Mouse (Mus musculus): ENCODE measurements around the gene Pla2g5. TPM values are rescaled to one million over a fixed set of nuclear protein-coding genes. Genes with fewer than 3 reads are reported as not detected.
A peak's percentile ranks its signal among the peaks of the same experiment; 100 is the strongest.
"Not testable (repeated sequence)": the region's sequence is repeated elsewhere in the genome, so short reads cannot be mapped to it uniquely, and the experiment has no call there.

Pla2g5 gene
- polyA plus RNA-seq, 1 experiment from 2014 or later, result 0.76 TPM

GRCm38 (mm10) chr4:138877731-138878130 is 14.4 kb upstream of the Pla2g5 start, which contains the start of gene Pla2g2e:
Pla2g2e (plus strand) TSS chr4:138877942.
- 0 out of 2 replicates have a peak, but pooled peaks cover 6% of the 10 kb centered on the region for H3K4me1 ChIP-seq
- H3K9ac ChIP-seq (replicated peaks), result no peak within 1 kb of the TSS
- no peaks in the 10 kb centered on the region for H3K36me3 ChIP-seq
- 81% methylated on average over 4 of the region's 4 CpGs for WGBS
- no peak for ATAC-seq (replicated peaks)
- H3K4me2 ChIP-seq (replicated peaks), result no peak within 1 kb of the TSS
- H3K9me3 ChIP-seq, result no peaks in the 10 kb centered on the region
- H3K27me3 ChIP-seq, result no peaks in the 10 kb centered on the region
- H3K4me3 ChIP-seq, result no peak within 1 kb of the TSS
- H3K27ac ChIP-seq (replicated peaks), result no peak within 1 kb of the TSS

GRCm38 (mm10) chr4:138875986-138876385 is 12.7 kb upstream of the Pla2g5 start:
- H3K4me1 ChIP-seq, result no peaks in the 10 kb centered on the region
- 99% methylated on average over 2 of the region's 2 CpGs for WGBS
- ATAC-seq (replicated peaks), result no peak
- no peak overlapping the region for H3K4me2 ChIP-seq (replicated peaks)
- no peaks in the 10 kb centered on the region for H3K27me3 ChIP-seq
- H3K9me3 ChIP-seq, result no peaks in the 10 kb centered on the region
- no peak overlapping the region for H3K9ac ChIP-seq (replicated peaks)
- no peaks in the 10 kb centered on the region for H3K36me3 ChIP-seq
- H3K27ac ChIP-seq (replicated peaks), result no peak overlapping the region
- H3K4me3 ChIP-seq, result no peak overlapping the region

GRCm38 (mm10) chr4:138875275-138875674 is 12.0 kb upstream of the Pla2g5 start:
- 71% methylated on average over 2 of the region's 2 CpGs for WGBS
- H3K27ac ChIP-seq (replicated peaks); ATAC-seq (replicated peaks); H3K9ac ChIP-seq (replicated peaks); H3K27me3 ChIP-seq; H3K4me3 ChIP-seq; H3K9me3 ChIP-seq; H3K4me2 ChIP-seq (replicated peaks); H3K36me3 ChIP-seq; H3K4me1 ChIP-seq: not testable (repeated sequence)

- Histone ChIP-seq H3K27ac (replicated peaks) (no peak within 1 kb of the TSS), H3K36me3 (no peaks in the 10 kb centered on the region), H3K4me3 (no peak within 1 kb of the TSS), H3K9me3 (no peaks in the 10 kb centered on the region), H3K4me1 (no peaks in the 10 kb centered on the region), H3K27me3 (no peaks in the 10 kb centered on the region), H3K4me2 (replicated peaks) (no peak within 1 kb of the TSS), H3K9ac (replicated peaks) (no peak within 1 kb of the TSS)
- ATAC-seq (replicated peaks), result no peak
- 84% methylated on average over 6 of the region's 6 CpGs for WGBS
Measured at GRCm38 (mm10) chr4:138873864-138874263, 10.6 kb upstream of the Pla2g5 start, which contains the start of gene Gm13030. Gm13030 (minus strand) TSS chr4:138873964.

GRCm38 (mm10) chr4:138868666-138869065 is 5.4 kb upstream of the Pla2g5 start:
- Histone ChIP-seq H3K9me3 (no peaks in the 10 kb centered on the region), H3K4me1 (no peaks in the 10 kb centered on the region), H3K4me3 (no peak overlapping the region), H3K4me2 (replicated peaks) (no peak overlapping the region), H3K27ac (replicated peaks) (no peak overlapping the region), H3K9ac (replicated peaks) (no peak overlapping the region), H3K27me3 (no peaks in the 10 kb centered on the region), H3K36me3 (no peaks in the 10 kb centered on the region)
- 57% methylated on average over 8 of the region's 8 CpGs for WGBS
- ATAC-seq (replicated peaks), result no peak

- no peak for ATAC-seq (replicated peaks)
- Histone ChIP-seq H3K4me2 (replicated peaks) (no peak overlapping the region), H3K4me1 (no peaks in the 10 kb centered on the region), H3K4me3 (no peak overlapping the region), H3K9me3 (no peaks in the 10 kb centered on the region), H3K36me3 (no peaks in the 10 kb centered on the region), H3K9ac (replicated peaks) (no peak overlapping the region), H3K27me3 (no peaks in the 10 kb centered on the region), H3K27ac (replicated peaks) (no peak overlapping the region)
- WGBS, result 12% methylated on average over 7 of the region's 7 CpGs
Measured at GRCm38 (mm10) chr4:138866413-138866812, 3.1 kb upstream of the Pla2g5 start.

GRCm38 (mm10) chr4:138865991-138866390 is 2.7 kb upstream of the Pla2g5 start:
- WGBS, result 69% methylated on average over 6 of the region's 6 CpGs
- ATAC-seq (replicated peaks), result no peak

GRCm38 (mm10) chr4:138865092-138865491 is 1.8 kb upstream of the Pla2g5 start:
- Histone ChIP-seq H3K27me3 (no peaks in the 10 kb centered on the region), H3K4me3 (no peak overlapping the region), H3K36me3 (no peaks in the 10 kb centered on the region), H3K9me3 (no peaks in the 10 kb centered on the region), H3K27ac (replicated peaks) (no peak overlapping the region), H3K4me1 (peaks cover 2% of the 10 kb centered on the region; the same call in 1 of the 2 replicates), H3K9ac (replicated peaks) (no peak overlapping the region), H3K4me2 (replicated peaks) (no peak overlapping the region)
- no peak for ATAC-seq (replicated peaks)
- WGBS, result 42% methylated on average over 5 of the region's 5 CpGs

More at GRCm38 (mm10) chr4:138865991-138866390, 2.7 kb upstream of the Pla2g5 start:
- Histone ChIP-seq H3K36me3 (no peaks in the 10 kb centered on the region), H3K4me1 (no peaks in the 10 kb centered on the region), H3K27me3 (no peaks in the 10 kb centered on the region), H3K27ac (replicated peaks) (no peak overlapping the region), H3K9ac (replicated peaks) (no peak overlapping the region), H3K4me2 (replicated peaks) (no peak overlapping the region), H3K4me3 (no peak overlapping the region), H3K9me3 (no peaks in the 10 kb centered on the region)

GRCm38 (mm10) chr4:138859728-138860127 is 3.6 kb downstream of the Pla2g5 start:
- peak; percentile 84 for ATAC-seq (replicated peaks)
- 5% methylated on average over 13 of the region's 13 CpGs for WGBS
- peaks cover 5% of the 10 kb centered on the region; the same call in 1 of the 2 replicates for H3K4me1 ChIP-seq
- no peaks in the 10 kb centered on the region for H3K27me3 ChIP-seq
- peak overlapping the region; percentile 33 for H3K4me3 ChIP-seq
- no peaks in the 10 kb centered on the region for H3K9me3 ChIP-seq
- H3K9ac ChIP-seq (replicated peaks), result peak overlapping the region; percentile 45
- no peaks in the 10 kb centered on the region for H3K36me3 ChIP-seq
- H3K4me2 ChIP-seq (replicated peaks), result peak overlapping the region; percentile 47
- H3K27ac ChIP-seq (replicated peaks), result peak overlapping the region; percentile 72

- Histone ChIP-seq H3K4me2 (replicated peaks) (peak overlapping the region; percentile 47), H3K9ac (replicated peaks) (peak overlapping the region; percentile 45), H3K27ac (replicated peaks) (peak overlapping the region; percentile 72; the same call in 1 of the 2 replicates), H3K4me1 (peaks cover 5% of the 10 kb centered on the region; the same call in 1 of the 2 replicates), H3K9me3 (no peaks in the 10 kb centered on the region), H3K36me3 (no peaks in the 10 kb centered on the region), H3K4me3 (peak overlapping the region; percentile 33), H3K27me3 (no peaks in the 10 kb centered on the region)
- no peak for ATAC-seq (replicated peaks)
- WGBS, result 18% methylated on average over 9 of the region's 9 CpGs
Measured at GRCm38 (mm10) chr4:138859245-138859644, 4.0 kb downstream of the Pla2g5 start.

- Histone ChIP-seq H3K4me2 (replicated peaks) (no peak overlapping the region), H3K36me3 (no peaks in the 10 kb centered on the region), H3K27me3 (no peaks in the 10 kb centered on the region), H3K27ac (replicated peaks) (no peak overlapping the region), H3K9me3 (no peaks in the 10 kb centered on the region), H3K4me3 (no peak overlapping the region), H3K4me1 (peaks cover 5% of the 10 kb centered on the region; the same call in 1 of the 2 replicates), H3K9ac (replicated peaks) (no peak overlapping the region)
- WGBS, result 74% methylated on average over 15 of the region's 15 CpGs
- no peak; the same call in 1 of the 2 replicates for ATAC-seq (replicated peaks)
Measured at GRCm38 (mm10) chr4:138858446-138858845, 4.8 kb downstream of the Pla2g5 start.

GRCm38 (mm10) chr4:138857576-138857975 is 5.7 kb downstream of the Pla2g5 start:
- H3K4me2 ChIP-seq (replicated peaks), result no peak overlapping the region

GRCm38 (mm10) chr4:138856491-138856890 is 6.8 kb downstream of the Pla2g5 start:
- Histone ChIP-seq H3K36me3 (no peaks in the 10 kb centered on the region), H3K9ac (replicated peaks) (no peak overlapping the region), H3K27ac (replicated peaks) (no peak overlapping the region), H3K27me3 (no peaks in the 10 kb centered on the region), H3K4me3 (no peak overlapping the region), H3K4me1 (peaks cover 5% of the 10 kb centered on the region; the same call in 1 of the 2 replicates), H3K9me3 (no peaks in the 10 kb centered on the region), H3K4me2 (replicated peaks) (no peak overlapping the region)
- no peak for ATAC-seq (replicated peaks)
- 20% methylated on average over 7 of the region's 7 CpGs for WGBS

More at GRCm38 (mm10) chr4:138857576-138857975, 5.7 kb downstream of the Pla2g5 start:
- H3K27ac ChIP-seq (replicated peaks), result no peak overlapping the region
- no peak for ATAC-seq (replicated peaks)
- 86% methylated on average over 10 of the region's 10 CpGs for WGBS
- H3K4me1 ChIP-seq, result peaks cover 5% of the 10 kb centered on the region; the same call in 1 of the 2 replicates
- no peaks in the 10 kb centered on the region for H3K9me3 ChIP-seq
- no peaks in the 10 kb centered on the region for H3K27me3 ChIP-seq
- no peak overlapping the region for H3K4me3 ChIP-seq
- H3K36me3 ChIP-seq, result no peaks in the 10 kb centered on the region
- no peak overlapping the region for H3K9ac ChIP-seq (replicated peaks)
